Mouse (Mus musculus) testis, adult 2 months (tissue): ENCODE data around the gene Nyap1. TPM values are rescaled to one million over a fixed set of nuclear protein-coding genes. Genes with fewer than 3 reads are reported as not detected.

Experiments
- H3K27ac ChIP-seq: fragments of 200-500 bp; 2 replicates; pipeline ENCODE4 v1.5.1; 2012; ENCODE audit warnings: low read depth, low read length; ENCODE audit not compliant: control insufficient read depth, insufficient read depth
- H3K27me3 ChIP-seq: fragments of 200-500 bp; 2 replicates; pipeline ENCODE4 v1.6.1; 2012; ENCODE audit warnings: mild to moderate bottlenecking, low read length, moderate library complexity; ENCODE audit not compliant: control insufficient read depth, insufficient read depth
- H3K36me3 ChIP-seq: fragments of 200-500 bp; 2 replicates; pipeline ENCODE4 v1.6.1; 2012; ENCODE audit warnings: mild to moderate bottlenecking, low read length; ENCODE audit not compliant: control insufficient read depth, insufficient read depth
- H3K4me1 ChIP-seq: fragments of 200-500 bp; 2 replicates; pipeline ENCODE4 v1.6.1; 2012; ENCODE audit warnings: low read length; ENCODE audit not compliant: control insufficient read depth, insufficient read depth
- H3K4me3 ChIP-seq: fragments of 200-500 bp; 2 replicates; pipeline ENCODE4 v1.5.1; 2012; ENCODE audit warnings: low read depth, mild to moderate bottlenecking, low read length, moderate library complexity, mixed read lengths; ENCODE audit not compliant: control insufficient read depth
- CTCF ChIP-seq: fragments of 200-500 bp; IDR thresholded peaks from 2 replicates; pipeline ENCODE4 v1.5.1; 2012; ENCODE audit warnings: low read depth, mild to moderate bottlenecking, inconsistent platforms, low read length, moderate library complexity; ENCODE audit not compliant: control insufficient read depth, insufficient read depth, insufficient replicate concordance
- POLR2A ChIP-seq: fragments of 200-500 bp; IDR thresholded peaks from 2 replicates; pipeline ENCODE4 v1.6.1; 2012; ENCODE audit warnings: low read depth, mild to moderate bottlenecking, inconsistent platforms, low read length, moderate library complexity; ENCODE audit not compliant: control insufficient read depth
- polyA plus RNA-seq: library from polyadenylated mRNA; depleted of rRNA; stranded (reverse); fragments of >200 nt; gene quantifications from 2 replicates; pipeline ENCODE4 v1.2.3, GENCODE M21; 2012

Nyap1 gene
- polyA plus RNA-seq, 1 experiment: 0.98 TPM

GRCm38 (mm10) chr5:137784546-137784945 lies 43.1 kb upstream of the Nyap1 start:
- Histone ChIP-seq H3K4me3 (peak overlapping the region; percentile 99), H3K27me3 (no peaks in the 10 kb centered on the region), H3K4me1 (peaks cover 14% of the 10 kb centered on the region), H3K36me3 (no peaks in the 10 kb centered on the region; the same call in none of the 2 replicates), H3K27ac (no peak overlapping the region)
- no peak for TF ChIP-seq CTCF
- no peak for TF ChIP-seq POLR2A

GRCm38 (mm10) chr5:137783901-137784540 lies 42.6 kb upstream of the Nyap1 start:
- Histone ChIP-seq H3K4me3 (peak overlapping the region; percentile 99), H3K27ac (no peak overlapping the region), H3K4me1 (peaks cover 17% of the 10 kb centered on the region), H3K27me3 (no peaks in the 10 kb centered on the region), H3K36me3 (no peaks in the 10 kb centered on the region; the same call in none of the 2 replicates)
- TF ChIP-seq CTCF (no peak), POLR2A (no peak)

GRCm38 (mm10) chr5:137782776-137783522 lies 41.5 kb upstream of the Nyap1 start:
- Histone ChIP-seq H3K27ac (no peak overlapping the region), H3K36me3 (no peaks in the 10 kb centered on the region; the same call in none of the 2 replicates), H3K27me3 (no peaks in the 10 kb centered on the region), H3K4me1 (peaks cover 17% of the 10 kb centered on the region), H3K4me3 (no peak overlapping the region)
- TF ChIP-seq POLR2A: peak; percentile 45; the same call in 1 of the 2 replicates
- TF ChIP-seq CTCF: no peak

GRCm38 (mm10) chr5:137781661-137782060 lies 40.3 kb upstream of the Nyap1 start:
- Histone ChIP-seq H3K4me1 (peaks cover 15% of the 10 kb centered on the region), H3K27ac (no peak overlapping the region), H3K27me3 (no peaks in the 10 kb centered on the region), H3K4me3 (no peak overlapping the region), H3K36me3 (no peaks in the 10 kb centered on the region; the same call in none of the 2 replicates)
- TF ChIP-seq CTCF (no peak), POLR2A (no peak)

GRCm38 (mm10) chr5:137779053-137779933 lies 37.9 kb upstream of the Nyap1 start:
- 0 out of 2 replicates have a peak, but pooled peaks have one; percentile 2 for TF ChIP-seq CTCF
- TF ChIP-seq POLR2A: no peak
- no peaks in the 10 kb centered on the region for H3K27me3 ChIP-seq
- peak overlapping the region; percentile 89 for H3K4me3 ChIP-seq
- peak overlapping the region; percentile 77 for H3K27ac ChIP-seq
- peaks cover 5% of the 10 kb centered on the region for H3K4me1 ChIP-seq
- no peaks in the 10 kb centered on the region; the same call in none of the 2 replicates for H3K36me3 ChIP-seq

- Histone ChIP-seq H3K27ac (peak within 1 kb of the TSS; percentile 77), H3K4me1 (peaks cover 5% of the 10 kb centered on the region), H3K27me3 (no peaks in the 10 kb centered on the region), H3K36me3 (no peaks in the 10 kb centered on the region; the same call in none of the 2 replicates), H3K4me3 (peak within 1 kb of the TSS; percentile 89)
- TF ChIP-seq CTCF: no peak
- TF ChIP-seq POLR2A: peak; percentile 72; the same call in 1 of the 2 replicates
These were observed 37.2 kb upstream of the Nyap1 start, which contains the start of gene Ppp1r35 for GRCm38 (mm10) chr5:137778635-137779034. Gene Ppp1r35 (plus strand): TSS chr5:137778849.
